Mouse (Mus musculus) lung, postnatal 36 days (tissue): ENCODE data around the gene Sash1.

ENCODE experiments used
- DNase-seq: peaks from one replicate; pipeline ENCODE4 v3.0.0; 2022; ENCODE audit warnings: mixed read lengths

The Sash1 gene

GRCm38 (mm10) chr10:8787221-8787620 lies 98.6 kb downstream of the Sash1 start:
- no peak for DNase-seq

GRCm38 (mm10) chr10:8785451-8786145 lies 100.3 kb downstream of the Sash1 start:
- DNase-seq: no peak

- DNase-seq: no peak
Measured at GRCm38 (mm10) chr10:8781876-8782372, 103.9 kb downstream of the Sash1 start.

GRCm38 (mm10) chr10:8779842-8780241 lies 106.0 kb downstream of the Sash1 start:
- no peak for DNase-seq

DNA sequence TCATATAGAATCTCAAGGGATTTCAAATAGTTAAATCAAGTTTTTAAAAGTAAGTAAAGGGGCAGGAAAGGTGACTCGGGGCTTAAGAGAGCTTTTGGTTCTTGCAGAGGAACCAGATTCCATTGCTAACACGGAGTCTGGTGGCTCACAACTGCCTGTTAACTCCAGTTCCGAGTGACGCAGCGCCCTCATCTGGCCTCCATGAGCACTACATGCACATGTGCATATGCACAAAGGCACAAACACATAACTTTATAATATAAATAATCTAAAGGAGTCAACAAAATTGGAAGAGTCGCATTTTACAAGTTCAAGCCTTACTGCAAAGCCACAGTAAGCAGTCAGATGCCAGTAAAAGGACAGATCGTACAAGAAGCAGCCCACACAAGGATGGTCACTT lies 107.0 kb downstream of the Sash1 start:
- no peak for DNase-seq

GRCm38 (mm10) chr10:8777552-8778253 lies 108.2 kb downstream of the Sash1 start:
- DNase-seq: no peak

- DNase-seq: no peak
Measured at GRCm38 (mm10) chr10:8776791-8777190, 109.1 kb downstream of the Sash1 start.

GRCm38 (mm10) chr10:8775794-8776193 lies 110.1 kb downstream of the Sash1 start:
- no peak for DNase-seq

DNA sequence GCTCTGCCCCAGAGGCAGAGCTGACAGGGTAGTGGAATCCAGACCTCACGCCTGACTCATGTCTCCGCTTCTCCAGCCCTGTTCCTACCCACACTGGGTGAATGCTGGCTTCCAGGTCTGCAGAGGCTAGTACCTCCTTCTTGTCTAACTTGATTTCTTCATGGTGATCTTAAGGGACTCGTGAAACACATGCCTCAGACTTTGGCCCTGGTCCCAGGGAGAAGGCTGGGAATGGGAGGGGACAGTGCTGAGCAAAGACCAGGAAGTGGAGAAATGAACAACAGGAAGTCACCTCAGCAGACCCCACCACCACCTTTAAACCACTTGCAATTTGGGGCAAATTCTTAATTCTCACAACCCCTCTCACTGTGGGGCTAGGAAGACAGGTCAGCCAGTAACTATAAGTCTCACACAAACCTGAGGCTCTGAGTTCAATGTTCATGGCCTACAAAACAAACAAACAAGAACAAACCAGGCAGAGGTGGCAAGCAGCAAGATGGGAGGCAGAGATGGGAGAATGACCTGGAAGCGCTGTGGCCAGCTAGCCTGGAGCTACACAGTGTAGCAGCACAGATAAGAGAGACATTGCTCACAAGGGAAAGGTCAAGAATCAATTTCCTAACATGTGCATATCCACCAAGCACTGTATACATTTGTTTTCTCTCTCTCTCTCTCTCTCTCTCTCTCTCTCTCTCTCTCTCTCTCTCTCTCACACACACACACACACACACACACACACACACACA lies 113.2 kb downstream of the Sash1 start:
- peak; percentile 78 for DNase-seq

DNA sequence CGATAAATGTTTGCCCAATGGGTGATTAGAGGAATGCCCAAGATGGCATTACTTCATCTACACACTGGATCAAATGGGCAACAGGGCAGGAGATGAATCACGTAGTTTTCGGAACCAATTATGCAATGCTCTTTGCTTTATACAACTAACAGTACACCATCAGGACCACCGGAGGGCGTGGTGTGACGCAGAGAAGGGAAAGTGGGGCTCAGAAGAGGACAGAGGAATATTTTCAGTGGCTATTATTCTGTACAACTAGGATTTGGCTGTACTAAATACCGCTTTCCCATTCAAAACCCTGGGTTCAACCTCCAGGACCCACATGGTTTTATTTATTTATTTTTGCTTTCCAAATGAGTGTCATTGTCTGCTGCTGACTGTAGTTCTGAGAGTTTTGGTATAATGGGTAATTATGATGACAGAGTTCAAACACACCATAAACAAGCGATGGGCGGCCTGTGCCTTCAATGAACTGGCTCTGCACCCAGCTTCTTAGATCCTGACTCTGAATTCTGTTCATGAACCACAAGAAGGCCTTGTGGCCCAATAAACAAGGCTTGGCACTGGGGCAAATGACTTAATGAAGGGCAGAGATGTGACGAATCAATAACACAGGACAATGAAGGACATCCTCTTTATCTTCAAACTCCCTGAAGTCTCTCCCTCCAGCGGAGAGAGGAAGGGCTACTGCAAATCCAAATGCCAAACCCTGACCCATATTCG lies 114.8 kb downstream of the Sash1 start:
- no peak for DNase-seq

GRCm38 (mm10) chr10:8768654-8769053 lies 117.2 kb downstream of the Sash1 start:
- no peak for DNase-seq

DNA sequence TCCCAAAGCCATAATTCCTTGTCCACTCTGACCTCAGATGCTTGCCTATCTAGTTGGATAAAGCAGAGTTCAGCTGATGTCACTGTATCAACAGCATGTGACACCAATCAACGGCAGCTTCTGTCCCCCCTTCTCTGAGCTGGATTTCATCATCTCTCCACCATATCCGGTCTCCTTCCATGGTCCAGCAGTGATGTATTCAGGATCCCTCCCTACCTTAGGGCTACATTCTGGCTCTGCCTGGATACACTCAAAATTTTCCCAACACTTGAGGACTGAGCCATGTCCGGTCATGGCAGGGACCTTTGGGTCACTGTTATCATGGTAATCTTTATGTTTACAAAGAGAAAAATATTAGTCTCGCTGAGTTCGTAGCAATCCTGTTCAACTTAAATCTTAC lies 118.5 kb downstream of the Sash1 start:
- no peak for DNase-seq

DNA sequence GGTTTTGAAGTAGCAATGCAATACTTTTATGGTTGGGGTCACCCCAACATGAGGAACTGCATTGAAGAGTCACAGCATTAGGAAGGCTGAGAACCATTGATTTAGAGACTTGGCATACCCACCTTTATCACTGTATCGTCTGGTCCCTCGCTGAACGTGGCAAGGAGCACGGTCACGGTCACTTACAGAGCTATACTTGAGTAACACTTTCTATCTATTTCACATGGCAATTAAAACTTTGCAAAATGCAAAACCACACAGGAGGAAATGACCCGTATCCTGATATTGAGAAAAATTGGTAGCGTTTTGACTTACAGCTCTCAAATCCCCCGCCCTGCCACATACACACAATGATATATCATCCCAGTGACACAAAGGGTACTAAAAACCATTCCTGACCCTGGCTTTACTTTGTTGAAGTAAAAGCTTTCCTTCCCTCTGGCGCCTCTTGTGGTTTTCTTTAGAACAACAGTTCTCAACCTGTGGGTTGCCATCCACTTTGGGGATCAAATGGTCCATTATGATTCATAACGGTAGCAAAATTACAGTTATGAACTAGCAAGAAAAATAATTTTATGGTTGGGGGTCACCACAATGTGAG lies 119.8 kb downstream of the Sash1 start:
- peak; percentile 66 for DNase-seq

DNA sequence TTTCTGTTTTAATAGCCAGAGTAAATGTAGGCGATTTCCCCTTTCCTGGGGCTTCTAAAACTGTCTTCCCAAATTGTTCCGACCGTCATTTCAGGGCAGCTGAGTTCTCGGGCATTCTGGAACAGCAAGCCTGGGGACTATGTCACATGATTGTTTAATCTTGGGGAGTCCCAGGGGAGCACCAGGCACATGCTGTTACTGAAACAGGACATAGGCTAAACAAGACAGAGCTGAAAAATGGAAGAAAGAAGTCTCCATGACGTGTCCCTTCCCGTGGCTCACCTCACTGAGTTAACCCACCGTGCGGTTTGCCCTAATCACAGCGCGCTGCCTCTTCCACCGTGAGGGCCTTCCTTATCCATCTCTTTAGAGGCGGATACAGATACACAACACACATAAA lies 123.1 kb downstream of the Sash1 start:
- DNase-seq: no peak

GRCm38 (mm10) chr10:8762209-8762701 lies 123.6 kb downstream of the Sash1 start:
- DNase-seq: no peak

- no peak for DNase-seq
Measured at GRCm38 (mm10) chr10:8761656-8762055, 124.2 kb downstream of the Sash1 start.

DNA sequence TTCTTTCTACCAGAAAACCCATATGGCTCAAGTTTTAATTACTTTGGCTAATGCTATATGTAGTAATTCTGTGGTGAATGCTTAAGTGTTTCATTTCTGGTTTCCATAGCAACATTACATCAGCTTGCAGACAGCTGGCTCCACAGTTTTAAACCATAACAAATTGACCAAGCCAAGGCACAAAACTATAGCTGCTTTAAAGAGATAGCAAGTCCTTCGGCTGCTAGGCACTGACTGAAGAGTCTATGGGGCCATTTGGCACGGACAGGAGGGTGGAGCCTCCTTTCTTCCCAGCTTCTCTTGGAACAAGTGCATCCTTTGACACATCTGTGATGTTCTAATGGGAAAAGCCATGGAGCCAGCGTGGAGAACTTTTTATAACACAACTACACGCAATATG lies 125.3 kb downstream of the Sash1 start:
- peak; percentile 62 for DNase-seq

DNA sequence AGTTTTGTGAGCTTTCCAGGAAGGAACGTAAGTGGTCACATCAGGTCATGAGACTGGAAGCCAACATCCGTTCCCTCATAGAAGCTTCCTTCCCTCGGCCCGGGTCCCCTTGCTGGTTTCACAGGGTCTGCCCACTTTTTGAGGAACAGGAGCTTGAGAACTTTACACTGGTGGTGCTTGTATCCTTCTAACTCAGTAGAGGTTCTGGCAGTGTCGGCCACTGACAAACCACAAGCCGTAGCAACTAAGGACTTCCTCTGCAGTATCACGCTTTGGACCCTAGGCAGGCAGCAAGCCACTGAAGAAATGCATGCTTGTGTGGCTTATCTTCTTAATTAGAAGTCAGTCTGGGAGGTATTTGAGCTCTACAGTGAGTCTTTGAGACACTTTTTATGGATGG lies 126.6 kb downstream of the Sash1 start:
- peak; percentile 46 for DNase-seq

DNA sequence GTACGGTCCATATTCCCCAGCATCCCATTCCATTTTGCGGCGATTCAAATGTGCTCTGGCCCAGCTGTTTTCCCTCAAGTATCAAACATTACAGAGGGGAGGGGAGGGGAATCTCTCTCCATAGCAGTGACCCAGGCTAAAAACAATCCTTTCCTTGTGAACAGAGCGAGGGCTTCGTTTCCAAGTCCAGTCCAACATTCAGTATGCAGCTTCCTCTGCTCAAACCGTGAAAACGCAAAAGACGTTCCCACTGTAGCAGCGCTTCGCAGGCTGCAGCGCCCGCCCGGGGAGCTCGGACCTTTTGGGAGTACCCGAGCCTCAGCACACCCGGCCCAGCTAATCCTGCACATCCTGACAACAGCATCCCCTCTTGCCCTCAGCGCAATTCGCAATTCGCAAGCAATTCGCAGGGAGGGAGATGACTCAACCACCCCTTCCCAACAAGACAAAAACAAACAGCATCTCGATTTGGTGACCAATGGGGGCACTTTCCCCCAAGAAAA lies 128.4 kb downstream of the Sash1 start:
- no peak for DNase-seq

- DNase-seq: no peak
Measured at GRCm38 (mm10) chr10:8756604-8757354, 129.1 kb downstream of the Sash1 start.

DNA sequence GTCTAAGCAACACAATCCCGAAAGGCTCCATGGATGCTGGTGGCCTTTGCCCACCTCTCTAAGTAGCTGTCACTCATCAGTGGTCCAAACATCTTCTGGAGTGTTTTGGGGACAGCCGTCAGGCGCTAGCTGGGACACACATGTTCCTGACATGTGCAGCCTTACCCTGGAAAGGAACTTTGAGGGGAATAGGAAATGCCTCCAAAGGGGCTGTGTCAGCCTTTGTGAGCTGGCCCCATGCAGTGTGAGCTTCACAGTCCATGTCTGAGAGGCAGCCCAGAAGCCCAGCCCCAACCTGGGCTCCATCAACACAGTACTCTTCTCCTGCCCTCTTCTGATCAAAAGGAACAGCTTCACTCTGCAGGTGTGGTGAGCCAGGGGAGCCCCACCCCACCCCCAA lies 132.5 kb downstream of the Sash1 start:
- no peak for DNase-seq
